Mouse (Mus musculus): ENCODE measurements around the gene Slc5a8. TPM values are rescaled to one million over a fixed set of nuclear protein-coding genes. Genes with fewer than 3 reads are reported as not detected.

Slc5a8 gene
- polyA plus RNA-seq (2015; fragmentation: Nextera tagmentation; extraction: Ambion mirVana) = 0.04 and 0.05 TPM in 2 replicates

GRCm38 (mm10) chr10:88885632-88886090, at the start of gene Slc5a8:
TSS of gene Slc5a8 (plus strand) at chr10:88885992.
- peak within 1 kb of the TSS; percentile 25; the same call in 1 of the 2 replicates for H3K9ac ChIP-seq
- 3% methylated on average over 31 of the region's 31 CpGs for WGBS
- 0 out of 2 replicates have a peak, but pooled peaks cover 3% of the 10 kb centered on the region for H3K9me3 ChIP-seq
- no peaks in the 10 kb centered on the region for H3K36me3 ChIP-seq
- H3K27me3 ChIP-seq = peaks cover 46% of the 10 kb centered on the region
- H3K4me1 ChIP-seq = peaks cover 10% of the 10 kb centered on the region
- no peak; the same call in 1 of the 2 replicates for ATAC-seq (ENCODE audit: low FRiP score, low read depth)
- H3K4me3 ChIP-seq = peak within 1 kb of the TSS; percentile 37
- H3K4me2 ChIP-seq (replicated peaks) = peak within 1 kb of the TSS; percentile 61
- H3K27ac ChIP-seq = no peak within 1 kb of the TSS

GRCm38 (mm10) chr10:88848876-88849476, 36.8 kb upstream of the Slc5a8 start:
- Histone ChIP-seq H3K27ac (no peak overlapping the region), H3K36me3 (no peaks in the 10 kb centered on the region), H3K4me3 (no peak overlapping the region), H3K4me1 (no peaks in the 10 kb centered on the region), H3K9ac (no peak overlapping the region), H3K9me3 (0 out of 2 replicates have a peak, but pooled peaks cover 3% of the 10 kb centered on the region), H3K27me3 (no peaks in the 10 kb centered on the region), H3K4me2 (replicated peaks) (no peak overlapping the region)
- 57% methylated on average over 7 of the region's 7 CpGs for WGBS
- no peak for ATAC-seq (ENCODE audit: low FRiP score, low read depth)

- no peaks in the 10 kb centered on the region for H3K4me1 ChIP-seq
- H3K27ac ChIP-seq = no peak overlapping the region
- no peak overlapping the region for H3K4me2 ChIP-seq (replicated peaks)
- WGBS = 83% methylated on average over 4 of the region's 4 CpGs
- ATAC-seq (ENCODE audit: low FRiP score, low read depth) = no peak
- H3K9ac ChIP-seq = no peak overlapping the region
- H3K4me3 ChIP-seq = no peak overlapping the region
- H3K27me3 ChIP-seq = no peaks in the 10 kb centered on the region
- H3K9me3 ChIP-seq = 0 out of 2 replicates have a peak, but pooled peaks cover 5% of the 10 kb centered on the region
- H3K36me3 ChIP-seq = no peaks in the 10 kb centered on the region
These were observed 35.8 kb upstream of the Slc5a8 start for GRCm38 (mm10) chr10:88849976-88850375.

- no peaks in the 10 kb centered on the region for H3K27me3 ChIP-seq
- H3K9ac ChIP-seq = no peak overlapping the region
- 83% methylated on average over 7 of the region's 7 CpGs for WGBS
- no peak overlapping the region for H3K4me2 ChIP-seq (replicated peaks)
- H3K36me3 ChIP-seq = no peaks in the 10 kb centered on the region
- H3K9me3 ChIP-seq = 0 out of 2 replicates have a peak, but pooled peaks cover 5% of the 10 kb centered on the region
- ATAC-seq (ENCODE audit: low FRiP score, low read depth) = no peak
- no peak overlapping the region for H3K27ac ChIP-seq
- no peaks in the 10 kb centered on the region for H3K4me1 ChIP-seq
- H3K4me3 ChIP-seq = no peak overlapping the region
These were observed 32.5 kb upstream of the Slc5a8 start for GRCm38 (mm10) chr10:88853326-88853725.

GRCm38 (mm10) chr10:88860911-88861310, 24.9 kb upstream of the Slc5a8 start:
- Histone ChIP-seq H3K4me1 (no peaks in the 10 kb centered on the region), H3K4me2 (replicated peaks) (no peak overlapping the region), H3K9me3 (no peaks in the 10 kb centered on the region), H3K36me3 (no peaks in the 10 kb centered on the region), H3K4me3 (no peak overlapping the region), H3K9ac (no peak overlapping the region), H3K27ac (no peak overlapping the region), H3K27me3 (no peaks in the 10 kb centered on the region)
- WGBS = 75% methylated on average over 3 of the region's 3 CpGs
- ATAC-seq (ENCODE audit: low FRiP score, low read depth) = no peak

- no peaks in the 10 kb centered on the region for H3K4me1 ChIP-seq
- H3K27me3 ChIP-seq = no peaks in the 10 kb centered on the region
- ATAC-seq (ENCODE audit: low FRiP score, low read depth) = no peak
These were observed 24.4 kb upstream of the Slc5a8 start for GRCm38 (mm10) chr10:88861416-88861815.

GRCm38 (mm10) chr10:88862293-88862692, 23.5 kb upstream of the Slc5a8 start:
- no peak for ATAC-seq (ENCODE audit: low FRiP score, low read depth)
- no peak overlapping the region for H3K4me2 ChIP-seq (replicated peaks)
- H3K36me3 ChIP-seq = no peaks in the 10 kb centered on the region
- 88% methylated on average over 5 of the region's 5 CpGs for WGBS
- no peaks in the 10 kb centered on the region for H3K27me3 ChIP-seq
- no peaks in the 10 kb centered on the region for H3K9me3 ChIP-seq
- H3K27ac ChIP-seq = no peak overlapping the region
- no peak overlapping the region for H3K4me3 ChIP-seq
- H3K9ac ChIP-seq = no peak overlapping the region
- no peaks in the 10 kb centered on the region for H3K4me1 ChIP-seq

More at GRCm38 (mm10) chr10:88861416-88861815, 24.4 kb upstream of the Slc5a8 start:
- no peaks in the 10 kb centered on the region for H3K9me3 ChIP-seq
- no peak overlapping the region for H3K9ac ChIP-seq
- H3K4me2 ChIP-seq (replicated peaks) = no peak overlapping the region
- no peak overlapping the region for H3K27ac ChIP-seq
- H3K36me3 ChIP-seq = no peaks in the 10 kb centered on the region
- no peak overlapping the region for H3K4me3 ChIP-seq

- no peaks in the 10 kb centered on the region for H3K9me3 ChIP-seq
- H3K27ac ChIP-seq = no peak overlapping the region
- no peaks in the 10 kb centered on the region for H3K27me3 ChIP-seq
- WGBS = 69% methylated on average over 2 of the region's 2 CpGs
- H3K9ac ChIP-seq = no peak overlapping the region
- no peaks in the 10 kb centered on the region for H3K36me3 ChIP-seq
- ATAC-seq (ENCODE audit: low FRiP score, low read depth) = no peak
- no peaks in the 10 kb centered on the region for H3K4me1 ChIP-seq
- no peak overlapping the region for H3K4me2 ChIP-seq (replicated peaks)
- no peak overlapping the region for H3K4me3 ChIP-seq
These were observed 19.8 kb upstream of the Slc5a8 start for GRCm38 (mm10) chr10:88866017-88866416.

GRCm38 (mm10) chr10:88874870-88875269, 10.9 kb upstream of the Slc5a8 start:
- Histone ChIP-seq H3K27ac (no peak overlapping the region), H3K27me3 (no peaks in the 10 kb centered on the region), H3K4me1 (no peaks in the 10 kb centered on the region), H3K9me3 (no peaks in the 10 kb centered on the region), H3K4me3 (no peak overlapping the region), H3K9ac (no peak overlapping the region), H3K36me3 (no peaks in the 10 kb centered on the region), H3K4me2 (replicated peaks) (no peak overlapping the region)
- 67% methylated on average over 5 of the region's 5 CpGs for WGBS
- no peak for ATAC-seq (ENCODE audit: low FRiP score, low read depth)

- H3K4me1 ChIP-seq = no peaks in the 10 kb centered on the region
- 85% methylated on average over 7 of the region's 7 CpGs for WGBS
- no peak overlapping the region for H3K4me3 ChIP-seq
- no peaks in the 10 kb centered on the region for H3K27me3 ChIP-seq
- no peak overlapping the region for H3K27ac ChIP-seq
- ATAC-seq (ENCODE audit: low FRiP score, low read depth) = no peak
- H3K9ac ChIP-seq = no peak overlapping the region
- H3K36me3 ChIP-seq = no peaks in the 10 kb centered on the region
- no peak overlapping the region for H3K4me2 ChIP-seq (replicated peaks)
- H3K9me3 ChIP-seq = no peaks in the 10 kb centered on the region
These were observed 8.4 kb upstream of the Slc5a8 start for GRCm38 (mm10) chr10:88877421-88877820.

- H3K9me3 ChIP-seq = 0 out of 2 replicates have a peak, but pooled peaks cover 3% of the 10 kb centered on the region
- H3K36me3 ChIP-seq = no peaks in the 10 kb centered on the region
- no peak overlapping the region for H3K27ac ChIP-seq
- WGBS = 89% methylated on average over 2 of the region's 2 CpGs
- no peak overlapping the region for H3K4me3 ChIP-seq
- H3K9ac ChIP-seq = no peak overlapping the region
- no peak for ATAC-seq (ENCODE audit: low FRiP score, low read depth)
- H3K4me2 ChIP-seq (replicated peaks) = no peak overlapping the region
- H3K27me3 ChIP-seq = peaks cover 44% of the 10 kb centered on the region
- H3K4me1 ChIP-seq = peaks cover 10% of the 10 kb centered on the region
These were observed 2.1 kb upstream of the Slc5a8 start for GRCm38 (mm10) chr10:88883721-88884120.

- Histone ChIP-seq H3K36me3 (no peaks in the 10 kb centered on the region), H3K9me3 (0 out of 2 replicates have a peak, but pooled peaks cover 3% of the 10 kb centered on the region), H3K4me2 (replicated peaks) (no peak overlapping the region), H3K27me3 (peaks cover 46% of the 10 kb centered on the region), H3K27ac (no peak overlapping the region), H3K4me3 (no peak overlapping the region), H3K4me1 (peaks cover 10% of the 10 kb centered on the region), H3K9ac (no peak overlapping the region)
- ATAC-seq (ENCODE audit: low FRiP score, low read depth) = no peak
- WGBS = 79% methylated on average over 6 of the region's 6 CpGs
These were observed 956 bp upstream of the Slc5a8 start for GRCm38 (mm10) chr10:88884836-88885235.
